Mouse (Mus musculus) intestine, embryonic 16.5 days (tissue): ENCODE results near the gene Fgf6. TPM values are rescaled to one million over a fixed set of nuclear protein-coding genes. Genes with fewer than 3 reads are reported as not detected.

Experiments used
- ATAC-seq: fragments of 200-750 bp; cut with Nextera tagmentation; 2 replicates; pipeline ENCODE4 v1.8.0; 2017; ENCODE audit warnings: moderate TSS enrichment, moderate library complexity
- H3K27ac ChIP-seq: fragments of 300-500 bp; sonication (generic); 2 replicates; pipeline ENCODE4 v1.5.1; 2014; ENCODE audit warnings: mild to moderate bottlenecking, low read length
- H3K27me3 ChIP-seq: fragments of 300-500 bp; sonication (generic); replicated peaks from 2 replicates; pipeline ENCODE4 v1.6.1; 2014; ENCODE audit warnings: low read length, control low read depth, mixed read lengths; ENCODE audit not compliant: control insufficient read depth, insufficient read depth
- H3K36me3 ChIP-seq: fragments of 300-500 bp; sonication (generic); 2 replicates; pipeline ENCODE4 v1.6.1; 2014; ENCODE audit warnings: low read length, control low read depth; ENCODE audit not compliant: control insufficient read depth, insufficient read depth
- H3K4me1 ChIP-seq: fragments of 300-500 bp; sonication (generic); 2 replicates; pipeline ENCODE4 v1.6.1; 2014; ENCODE audit warnings: low read length, control low read depth, mixed read lengths; ENCODE audit not compliant: control insufficient read depth, insufficient read depth
- H3K4me2 ChIP-seq: fragments of 300-500 bp; sonication (generic); 2 replicates; pipeline ENCODE4 v1.6.1; 2014; ENCODE audit warnings: low read depth, low read length, control low read depth
- H3K4me3 ChIP-seq: fragments of 300-500 bp; sonication (generic); 2 replicates; pipeline ENCODE4 v1.5.1; 2014; ENCODE audit warnings: mild to moderate bottlenecking, low read length
- H3K9ac ChIP-seq: fragments of 300-500 bp; sonication (generic); 2 replicates; pipeline ENCODE4 v1.6.1; 2014; ENCODE audit warnings: low read depth, low read length
- H3K9me3 ChIP-seq: fragments of 300-500 bp; sonication (generic); 2 replicates; pipeline ENCODE4 v1.6.1; 2016; ENCODE audit warnings: low read length, control low read depth; ENCODE audit not compliant: control insufficient read depth
- WGBS: fragments of 180-500 bp; shearing (Covaris S2); extraction: QIAGEN DNeasy Blood & Tissue Kit; methylation state at CpG from one replicate; pipeline ENCODE4 v1.1.7; 2014; 5-methylcytosine and 5-hydroxymethylcytosine counted together
- polyA plus RNA-seq: library from polyadenylated mRNA; unstranded; fragments of >200 nt; fragmentation: Nextera tagmentation; extraction: Ambion mirVana; gene quantifications from 2 replicates; pipeline ENCODE4 v1.2.1, GENCODE M21; 2015

Fgf6 gene
- polyA plus RNA-seq, 1 experiment from 2014 or later: not detected

- Histone ChIP-seq H3K36me3 (no peaks in the 10 kb centered on the region), H3K9ac (peak overlapping the region; percentile 37; the same call in 1 of the 2 replicates), H3K4me2 (no peak overlapping the region), H3K4me3 (no peak overlapping the region), H3K4me1 (no peaks in the 10 kb centered on the region), H3K27me3 (peaks cover 4% of the 10 kb centered on the region; the same call in 1 of the 2 replicates), H3K27ac (no peak overlapping the region), H3K9me3 (no peaks in the 10 kb centered on the region)
- ATAC-seq: no peak
- WGBS: 4% methylated on average over 14 of the region's 14 CpGs
Measured at GRCm38 (mm10) chr6:127064815-127065214, 49.4 kb downstream of the Fgf6 start.

GRCm38 (mm10) chr6:127072817-127073216 is 57.4 kb downstream of the Fgf6 start, which contains the start of gene Fgf23:
Gene Fgf23, plus strand, starts transcription at chr6:127072902.
- WGBS: 8% methylated on average over 5 of the region's 5 CpGs
- H3K4me3 ChIP-seq: no peak within 1 kb of the TSS
- ATAC-seq: peak; percentile 85
- H3K4me1 ChIP-seq: no peaks in the 10 kb centered on the region; the same call in 1 of the 2 replicates
- H3K27ac ChIP-seq: no peak within 1 kb of the TSS
- no peaks in the 10 kb centered on the region for H3K36me3 ChIP-seq
- H3K4me2 ChIP-seq: peak within 1 kb of the TSS; percentile 32; the same call in 1 of the 2 replicates
- H3K9ac ChIP-seq: no peak within 1 kb of the TSS
- H3K27me3 ChIP-seq: no peaks in the 10 kb centered on the region
- no peaks in the 10 kb centered on the region for H3K9me3 ChIP-seq

Other genes starting within 250 kb of the Fgf6 start
- gene Ndufa9, start 166.4 kb upstream of the Fgf6 start, polyA plus RNA-seq: 316 and 328 TPM in 2 replicates
- gene Akap3, start 162.5 kb upstream of the Fgf6 start, polyA plus RNA-seq: not detected in 2 replicates
- gene Dyrk4, start 93.7 kb upstream of the Fgf6 start, polyA plus RNA-seq: not detected in 2 replicates
- gene Rad51ap1, start 76.0 kb upstream of the Fgf6 start, polyA plus RNA-seq: 35.2 and 37.1 TPM in 2 replicates
- gene D6Wsu163e, start 75.6 kb upstream of the Fgf6 start, polyA plus RNA-seq: 20.7 and 23.1 TPM in 2 replicates
- gene Fgf23, start 57.3 kb downstream of the Fgf6 start, polyA plus RNA-seq: not detected in 2 replicates
- 4.1 and 4.6 TPM in 2 replicates for gene Tigar, start 94.0 kb downstream of the Fgf6 start, polyA plus RNA-seq
- gene Ccnd2, start 136.6 kb downstream of the Fgf6 start, polyA plus RNA-seq: 822 and 875 TPM in 2 replicates